Mouse (Mus musculus): Measurements from ENCODE around the gene Nup205. TPM values are rescaled to one million over a fixed set of nuclear protein-coding genes. Genes with fewer than 3 reads are reported as not detected.
"Not testable (repeated sequence)": the region's sequence is repeated elsewhere in the genome, so short reads cannot be mapped to it uniquely, and the experiment has no call there.

The Nup205 gene
- polyA plus RNA-seq, 1 experiment from 2014 or later: 58.4 TPM

GRCm38 (mm10) chr6:35177650-35178272 lies 540 bp downstream of the Nup205 start:
- Histone ChIP-seq H3K9me3 (no peaks in the 10 kb centered on the region), H3K4me3 (peak overlapping the region; percentile 93), H3K27me3 (ENCODE audit: poor library complexity, severe bottlenecking) (no peaks in the 10 kb centered on the region), H3K36me3 (replicated peaks) (no peaks in the 10 kb centered on the region), H3K27ac (peak overlapping the region; percentile 100), H3K4me1 (peaks cover 13% of the 10 kb centered on the region)
- peak; percentile 73 for DNase-seq (ENCODE audit: extremely low spot score, low spot score)
- under 1% methylated on average over 69 of the region's 69 CpGs for WGBS

- not testable (repeated sequence) for H3K9me3 ChIP-seq; DNase-seq (ENCODE audit: extremely low spot score, low spot score); H3K27me3 ChIP-seq (ENCODE audit: poor library complexity, severe bottlenecking); H3K27ac ChIP-seq; H3K4me3 ChIP-seq
- peaks cover 13% of the 10 kb centered on the region for H3K4me1 ChIP-seq
- H3K36me3 ChIP-seq (replicated peaks): peaks cover 10% of the 10 kb centered on the region
- 97% methylated on average over 3 of the region's 3 CpGs for WGBS
These were observed 2.1 kb downstream of the Nup205 start for GRCm38 (mm10) chr6:35179299-35179698.

- Histone ChIP-seq H3K4me1 (no peaks in the 10 kb centered on the region), H3K27ac (no peak overlapping the region), H3K4me3 (no peak overlapping the region), H3K36me3 (replicated peaks) (peaks cover 64% of the 10 kb centered on the region), H3K9me3 (no peaks in the 10 kb centered on the region), H3K27me3 (ENCODE audit: poor library complexity, severe bottlenecking) (no peaks in the 10 kb centered on the region)
- WGBS: 92% methylated on average over 1 of the region's 1 CpGs
- DNase-seq (ENCODE audit: extremely low spot score, low spot score): no peak
These were observed 7.6 kb downstream of the Nup205 start for GRCm38 (mm10) chr6:35184781-35185180.

DNA sequence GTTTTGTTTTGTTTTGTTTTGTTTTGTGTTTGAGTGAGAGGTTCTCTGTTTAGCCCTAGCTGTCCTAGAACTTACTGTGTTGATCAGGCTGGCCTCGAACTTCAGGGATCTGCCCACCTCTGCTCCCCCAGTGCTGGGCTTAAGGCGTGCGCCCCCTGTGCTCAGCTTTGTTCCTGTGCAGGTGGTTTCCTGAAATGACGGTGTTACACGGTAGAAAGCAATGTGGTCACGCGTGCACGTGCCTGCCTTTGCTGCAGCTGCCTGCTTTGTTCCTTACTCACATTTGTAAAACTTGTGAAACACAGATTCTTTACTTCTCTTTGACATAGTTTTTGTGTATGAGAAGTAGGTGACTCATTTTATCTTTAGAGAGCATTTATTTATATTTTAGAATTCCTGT lies 14.0 kb downstream of the Nup205 start:
- peaks cover 99% of the 10 kb centered on the region for H3K36me3 ChIP-seq (replicated peaks)
- H3K4me3 ChIP-seq: no peak overlapping the region
- H3K27ac ChIP-seq: no peak overlapping the region
- H3K27me3 ChIP-seq (ENCODE audit: poor library complexity, severe bottlenecking): no peaks in the 10 kb centered on the region
- no peaks in the 10 kb centered on the region for H3K4me1 ChIP-seq
- no peaks in the 10 kb centered on the region for H3K9me3 ChIP-seq
- WGBS: 97% methylated on average over 8 of the region's 8 CpGs
- no peak for DNase-seq (ENCODE audit: extremely low spot score, low spot score)

GRCm38 (mm10) chr6:35225696-35226095 lies 48.5 kb downstream of the Nup205 start:
- no peaks in the 10 kb centered on the region for H3K27me3 ChIP-seq (ENCODE audit: poor library complexity, severe bottlenecking)
- no peak overlapping the region for H3K27ac ChIP-seq
- peaks cover 98% of the 10 kb centered on the region for H3K36me3 ChIP-seq (replicated peaks)
- no peaks in the 10 kb centered on the region for H3K4me1 ChIP-seq
- H3K4me3 ChIP-seq: no peak overlapping the region
- WGBS: 90% methylated on average over 4 of the region's 4 CpGs
- H3K9me3 ChIP-seq: no peaks in the 10 kb centered on the region
- DNase-seq (ENCODE audit: extremely low spot score, low spot score): no peak

- no peaks in the 10 kb centered on the region for H3K4me1 ChIP-seq
- no peak for DNase-seq (ENCODE audit: extremely low spot score, low spot score)
- H3K9me3 ChIP-seq: no peaks in the 10 kb centered on the region
- peaks cover 98% of the 10 kb centered on the region for H3K36me3 ChIP-seq (replicated peaks)
- H3K4me3 ChIP-seq: no peak overlapping the region
- H3K27me3 ChIP-seq (ENCODE audit: poor library complexity, severe bottlenecking): no peaks in the 10 kb centered on the region
- H3K27ac ChIP-seq: no peak overlapping the region
- WGBS: 90% methylated on average over 1 of the region's 1 CpGs
These were observed 52.2 kb downstream of the Nup205 start for GRCm38 (mm10) chr6:35229415-35229814.

GRCm38 (mm10) chr6:35236108-35236785 lies 59.0 kb downstream of the Nup205 start:
- no peaks in the 10 kb centered on the region for H3K9me3 ChIP-seq
- no peaks in the 10 kb centered on the region for H3K27me3 ChIP-seq (ENCODE audit: poor library complexity, severe bottlenecking)
- no peak overlapping the region for H3K27ac ChIP-seq
- no peaks in the 10 kb centered on the region for H3K4me1 ChIP-seq
- peaks cover 100% of the 10 kb centered on the region for H3K36me3 ChIP-seq (replicated peaks)
- DNase-seq (ENCODE audit: extremely low spot score, low spot score): no peak
- H3K4me3 ChIP-seq: no peak overlapping the region
- WGBS: 84% methylated on average over 9 of the region's 9 CpGs

- Histone ChIP-seq H3K27ac (no peak overlapping the region), H3K4me3 (no peak overlapping the region), H3K36me3 (replicated peaks) (peaks cover 98% of the 10 kb centered on the region), H3K9me3 (peaks cover 5% of the 10 kb centered on the region), H3K4me1 (no peaks in the 10 kb centered on the region), H3K27me3 (ENCODE audit: poor library complexity, severe bottlenecking) (no peaks in the 10 kb centered on the region)
- WGBS: 93% methylated on average over 4 of the region's 4 CpGs
- no peak for DNase-seq (ENCODE audit: extremely low spot score, low spot score)
These were observed 66.0 kb downstream of the Nup205 start for GRCm38 (mm10) chr6:35243252-35243651.

GRCm38 (mm10) chr6:35243989-35244388 lies 66.8 kb downstream of the Nup205 start:
- Histone ChIP-seq H3K27me3 (ENCODE audit: poor library complexity, severe bottlenecking) (no peaks in the 10 kb centered on the region), H3K9me3 (peaks cover 5% of the 10 kb centered on the region), H3K4me1 (0 out of 2 replicates have a peak, but pooled peaks cover 6% of the 10 kb centered on the region), H3K36me3 (replicated peaks) (peaks cover 95% of the 10 kb centered on the region), H3K4me3 (no peak overlapping the region), H3K27ac (no peak overlapping the region)
- WGBS: 90% methylated on average over 9 of the region's 9 CpGs
- no peak for DNase-seq (ENCODE audit: extremely low spot score, low spot score)

GRCm38 (mm10) chr6:35245086-35245485 lies 67.9 kb downstream of the Nup205 start:
- H3K27ac ChIP-seq: no peak overlapping the region
- H3K4me3 ChIP-seq: no peak overlapping the region
- WGBS: 75% methylated on average over 5 of the region's 5 CpGs
- DNase-seq (ENCODE audit: extremely low spot score, low spot score): no peak
- H3K27me3 ChIP-seq (ENCODE audit: poor library complexity, severe bottlenecking): no peaks in the 10 kb centered on the region
- peaks cover 84% of the 10 kb centered on the region for H3K36me3 ChIP-seq (replicated peaks)
- 0 out of 2 replicates have a peak, but pooled peaks cover 6% of the 10 kb centered on the region for H3K4me1 ChIP-seq
- H3K9me3 ChIP-seq: peaks cover 5% of the 10 kb centered on the region

- H3K36me3 ChIP-seq (replicated peaks): peaks cover 19% of the 10 kb centered on the region
- no peak for DNase-seq (ENCODE audit: extremely low spot score, low spot score)
- 67% methylated on average over 17 of the region's 17 CpGs for WGBS
These were observed 74.7 kb downstream of the Nup205 start for GRCm38 (mm10) chr6:35251807-35252476.

GRCm38 (mm10) chr6:35252477-35253346 lies 75.5 kb downstream of the Nup205 start:
- DNase-seq (ENCODE audit: extremely low spot score, low spot score): peak; percentile 89
- no peaks in the 10 kb centered on the region for H3K9me3 ChIP-seq
- no peaks in the 10 kb centered on the region for H3K27me3 ChIP-seq (ENCODE audit: poor library complexity, severe bottlenecking)
- H3K27ac ChIP-seq: peak overlapping the region; percentile 93
- WGBS: under 1% methylated on average over 60 of the region's 60 CpGs
- H3K36me3 ChIP-seq (replicated peaks): peaks cover 14% of the 10 kb centered on the region
- H3K4me1 ChIP-seq: peaks cover 42% of the 10 kb centered on the region
- peak overlapping the region; percentile 87 for H3K4me3 ChIP-seq

More at GRCm38 (mm10) chr6:35251807-35252476, 74.7 kb downstream of the Nup205 start:
- no peaks in the 10 kb centered on the region for H3K9me3 ChIP-seq
- H3K27ac ChIP-seq: peak overlapping the region; percentile 93
- no peaks in the 10 kb centered on the region for H3K27me3 ChIP-seq (ENCODE audit: poor library complexity, severe bottlenecking)
- peak overlapping the region; percentile 87 for H3K4me3 ChIP-seq
- peaks cover 42% of the 10 kb centered on the region for H3K4me1 ChIP-seq
